Mouse (Mus musculus): ENCODE results near the gene St3gal4. TPM values are rescaled to one million over a fixed set of nuclear protein-coding genes. Genes with fewer than 3 reads are reported as not detected.

St3gal4 gene
- total and polyA plus RNA-seq, 3 experiments: 11.9 to 29.5 (median 26.1) TPM

DNA sequence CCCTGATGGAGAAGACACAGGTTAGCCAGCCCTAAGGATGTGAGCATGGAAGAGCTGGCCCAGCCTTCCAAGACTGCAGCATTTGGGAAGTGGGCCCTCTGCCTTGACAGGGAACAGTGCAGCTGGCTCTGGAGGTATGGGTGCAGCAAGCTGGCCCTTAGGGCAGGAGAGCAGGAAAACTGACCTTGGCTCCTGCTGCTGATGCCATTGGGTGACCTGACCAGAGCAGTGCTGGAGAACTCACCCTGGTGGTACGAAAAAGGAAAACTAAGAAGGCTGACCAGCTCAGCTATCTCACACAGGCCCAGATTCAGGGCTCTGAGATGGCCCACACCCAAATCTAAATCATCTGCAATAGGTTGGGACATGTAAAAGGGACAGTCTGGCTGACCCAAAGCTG is 26.8 kb upstream of the St3gal4 start:
- WGBS: 85% methylated on average over 1 of the region's 1 CpGs

DNA sequence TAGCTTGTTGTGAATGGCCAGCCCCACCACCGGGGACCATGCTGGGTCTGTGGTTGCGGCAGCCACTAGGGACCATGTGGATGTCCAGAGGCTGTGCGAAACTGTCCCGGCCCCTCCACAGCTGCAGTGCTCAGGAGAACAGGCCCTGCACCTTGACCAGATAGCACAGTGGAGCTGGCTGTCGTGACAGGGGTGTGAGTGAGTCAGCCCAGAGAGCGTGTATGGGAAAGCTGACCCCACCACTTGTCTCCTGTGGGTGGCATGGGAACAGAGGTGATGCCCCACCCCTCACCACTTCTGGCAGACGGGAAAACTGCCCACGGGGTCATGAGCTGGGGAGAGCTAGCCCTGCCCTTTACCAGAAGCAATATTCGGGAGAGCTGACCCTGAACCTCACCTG is 26.1 kb upstream of the St3gal4 start:
- Histone ChIP-seq H3K36me3 (ENCODE audit: control insufficient read depth, insufficient read depth, low read length) (no peaks in the 10 kb centered on the region), H3K4me3 (no peak overlapping the region), H3K27me3 (ENCODE audit: control insufficient read depth, insufficient read depth, low read length) (no peaks in the 10 kb centered on the region), H3K79me2 (replicated peaks; ENCODE audit: control insufficient read depth, insufficient read depth, low read length) (no peaks in the 10 kb centered on the region), H3K4me1 (ENCODE audit: control insufficient read depth, insufficient read depth, low read length) (no peaks in the 10 kb centered on the region), H3K27ac (no peak overlapping the region), H3K9ac (ENCODE audit: low read depth, low read length) (no peak overlapping the region)
- TF ChIP-seq EP300 (IDR thresholded peaks at IDR 0.05; ENCODE audit: insufficient read depth, low read depth, low read length) (no peak), POLR2A (IDR thresholded peaks at IDR 0.05; ENCODE audit: insufficient read depth, low read depth, low read length) (no peak), CTCF (IDR thresholded peaks at IDR 0.05) (no peak)
- WGBS: 89% methylated on average over 9 of the region's 9 CpGs
- intact Hi-C loops (cut with DNase I): no loop called here
- DNase-seq: no peak

More for the DNA sequence above, 26.8 kb upstream of the St3gal4 start:
- no peak overlapping the region for H3K27ac ChIP-seq
- DNase-seq: no peak
- H3K9ac ChIP-seq (ENCODE audit: low read depth, low read length): no peak overlapping the region
- H3K4me3 ChIP-seq: no peak overlapping the region
- no peaks in the 10 kb centered on the region for H3K79me2 ChIP-seq (replicated peaks; ENCODE audit: control insufficient read depth, insufficient read depth, low read length)
- intact Hi-C loops (cut with DNase I): no loop called here
- H3K36me3 ChIP-seq (ENCODE audit: control insufficient read depth, insufficient read depth, low read length): no peaks in the 10 kb centered on the region
- no peaks in the 10 kb centered on the region for H3K27me3 ChIP-seq (ENCODE audit: control insufficient read depth, insufficient read depth, low read length)
- no peaks in the 10 kb centered on the region for H3K4me1 ChIP-seq (ENCODE audit: control insufficient read depth, insufficient read depth, low read length)
- TF ChIP-seq POLR2A (IDR thresholded peaks at IDR 0.05; ENCODE audit: insufficient read depth, low read depth, low read length) (no peak), EP300 (IDR thresholded peaks at IDR 0.05; ENCODE audit: insufficient read depth, low read depth, low read length) (no peak), CTCF (IDR thresholded peaks at IDR 0.05) (no peak)

- no peak for DNase-seq
- H3K79me2 ChIP-seq (replicated peaks; ENCODE audit: control insufficient read depth, insufficient read depth, low read length): no peaks in the 10 kb centered on the region
- no peak overlapping the region for H3K4me3 ChIP-seq
- TF ChIP-seq CTCF (IDR thresholded peaks at IDR 0.05) (no peak), POLR2A (IDR thresholded peaks at IDR 0.05; ENCODE audit: insufficient read depth, low read depth, low read length) (no peak), EP300 (IDR thresholded peaks at IDR 0.05; ENCODE audit: insufficient read depth, low read depth, low read length) (no peak)
- no peaks in the 10 kb centered on the region for H3K4me1 ChIP-seq (ENCODE audit: control insufficient read depth, insufficient read depth, low read length)
- no peaks in the 10 kb centered on the region for H3K36me3 ChIP-seq (ENCODE audit: control insufficient read depth, insufficient read depth, low read length)
- H3K27ac ChIP-seq: no peak overlapping the region
- no peaks in the 10 kb centered on the region for H3K27me3 ChIP-seq (ENCODE audit: control insufficient read depth, insufficient read depth, low read length)
- intact Hi-C loops (cut with DNase I): no loop called here
- H3K9ac ChIP-seq (ENCODE audit: low read depth, low read length): no peak overlapping the region
- WGBS: 82% methylated on average over 2 of the region's 2 CpGs
Measured at GRCm38 (mm10) chr9:35142221-35142620, 23.2 kb upstream of the St3gal4 start.

GRCm38 (mm10) chr9:35139231-35139744 is 20.2 kb upstream of the St3gal4 start:
- TF ChIP-seq POLR2A (IDR thresholded peaks at IDR 0.05; ENCODE audit: insufficient read depth, low read depth, low read length) (no peak), EP300 (IDR thresholded peaks at IDR 0.05; ENCODE audit: insufficient read depth, low read depth, low read length) (no peak), CTCF (IDR thresholded peaks at IDR 0.05) (no peak)
- WGBS: 76% methylated on average over 5 of the region's 5 CpGs
- no peak for DNase-seq
- no peaks in the 10 kb centered on the region for H3K27me3 ChIP-seq (ENCODE audit: control insufficient read depth, insufficient read depth, low read length)
- H3K27ac ChIP-seq: no peak overlapping the region
- no peaks in the 10 kb centered on the region for H3K4me1 ChIP-seq (ENCODE audit: control insufficient read depth, insufficient read depth, low read length)
- no peak overlapping the region for H3K4me3 ChIP-seq
- H3K9ac ChIP-seq (ENCODE audit: low read depth, low read length): no peak overlapping the region
- intact Hi-C loops (cut with DNase I): no loop called here
- H3K79me2 ChIP-seq (replicated peaks; ENCODE audit: control insufficient read depth, insufficient read depth, low read length): no peaks in the 10 kb centered on the region
- no peaks in the 10 kb centered on the region for H3K36me3 ChIP-seq (ENCODE audit: control insufficient read depth, insufficient read depth, low read length)

GRCm38 (mm10) chr9:35138029-35138428 is 19.0 kb upstream of the St3gal4 start:
- TF ChIP-seq EP300 (IDR thresholded peaks at IDR 0.05; ENCODE audit: insufficient read depth, low read depth, low read length) (no peak), POLR2A (IDR thresholded peaks at IDR 0.05; ENCODE audit: insufficient read depth, low read depth, low read length) (no peak), CTCF (IDR thresholded peaks at IDR 0.05) (no peak)
- H3K4me1 ChIP-seq (ENCODE audit: control insufficient read depth, insufficient read depth, low read length): no peaks in the 10 kb centered on the region

DNA sequence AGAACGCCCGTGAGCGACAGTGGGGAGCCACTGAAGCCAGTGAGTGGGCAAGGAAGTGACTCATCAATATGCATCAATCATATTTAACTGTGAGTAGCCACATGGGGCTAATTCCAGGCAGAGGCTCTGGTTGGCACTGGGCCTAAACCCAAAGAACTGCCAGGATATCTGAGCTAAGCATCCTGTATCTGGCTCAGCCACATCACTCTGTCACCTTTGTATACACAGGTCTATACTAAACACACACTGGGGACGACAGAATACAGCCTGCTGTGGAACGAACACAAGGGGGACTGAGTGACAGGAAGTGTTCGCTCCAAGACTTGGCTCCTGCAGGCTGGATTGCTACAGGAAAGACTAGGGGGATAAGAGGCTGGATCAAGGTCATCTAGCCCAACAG is 16.5 kb upstream of the St3gal4 start:
- H3K4me3 ChIP-seq: no peak overlapping the region
- no peak overlapping the region for H3K27ac ChIP-seq
- peaks cover 6% of the 10 kb centered on the region for H3K4me1 ChIP-seq (ENCODE audit: control insufficient read depth, insufficient read depth, low read length)
- TF ChIP-seq CTCF (IDR thresholded peaks at IDR 0.05) (peak; percentile 24; the same call in 1 of the 2 replicates), POLR2A (IDR thresholded peaks at IDR 0.05; ENCODE audit: insufficient read depth, low read depth, low read length) (no peak)
- WGBS: 34% methylated on average over 6 of the region's 6 CpGs
- no peaks in the 10 kb centered on the region for H3K36me3 ChIP-seq (ENCODE audit: control insufficient read depth, insufficient read depth, low read length)
- no peak overlapping the region for H3K9ac ChIP-seq (ENCODE audit: low read depth, low read length)
- DNase-seq: no peak
- no peaks in the 10 kb centered on the region for H3K79me2 ChIP-seq (replicated peaks; ENCODE audit: control insufficient read depth, insufficient read depth, low read length)
- intact Hi-C loops (cut with DNase I): loop anchor here (2.0 kb wide), 1 partner anchor 31 kb away; no protein-coding TSS in a partner anchor
- no peaks in the 10 kb centered on the region for H3K27me3 ChIP-seq (ENCODE audit: control insufficient read depth, insufficient read depth, low read length)

More at GRCm38 (mm10) chr9:35138029-35138428, 19.0 kb upstream of the St3gal4 start:
- no peaks in the 10 kb centered on the region for H3K79me2 ChIP-seq (replicated peaks; ENCODE audit: control insufficient read depth, insufficient read depth, low read length)
- no peak overlapping the region for H3K9ac ChIP-seq (ENCODE audit: low read depth, low read length)
- DNase-seq: no peak
- 85% methylated on average over 7 of the region's 7 CpGs for WGBS
- H3K27me3 ChIP-seq (ENCODE audit: control insufficient read depth, insufficient read depth, low read length): no peaks in the 10 kb centered on the region
- intact Hi-C loops (cut with DNase I): no loop called here
- H3K4me3 ChIP-seq: no peak overlapping the region
- no peaks in the 10 kb centered on the region for H3K36me3 ChIP-seq (ENCODE audit: control insufficient read depth, insufficient read depth, low read length)
- H3K27ac ChIP-seq: no peak overlapping the region

Data from heart, adult 2 months (tissue).